Mouse (Mus musculus): ENCODE measurements around the gene Sim1.

Sim1 gene

GRCm38 (mm10) chr10:50894170-50894991, at the start of gene Sim1:
TSS of gene Sim1 (plus strand) at chr10:50894754.
- no peak for DNase-seq (ENCODE audit: low read depth)

GRCm38 (mm10) chr10:50868202-50868601, 26.4 kb upstream of the Sim1 start:
- no peak for DNase-seq (ENCODE audit: low read depth)

GRCm38 (mm10) chr10:50876952-50877351, 17.6 kb upstream of the Sim1 start:
- DNase-seq (ENCODE audit: low read depth), result peak; percentile 88

GRCm38 (mm10) chr10:50881476-50882069, 13.0 kb upstream of the Sim1 start:
- DNase-seq (ENCODE audit: low read depth), result peak; percentile 43

GRCm38 (mm10) chr10:50882366-50882765, 12.2 kb upstream of the Sim1 start:
- DNase-seq (ENCODE audit: low read depth), result no peak

- DNase-seq (ENCODE audit: low read depth), result no peak
Observed at GRCm38 (mm10) chr10:50886305-50886704, 8.2 kb upstream of the Sim1 start.

- DNase-seq (ENCODE audit: low read depth), result no peak
Observed at GRCm38 (mm10) chr10:50890621-50891020, 3.9 kb upstream of the Sim1 start.

- no peak for DNase-seq (ENCODE audit: low read depth)
Observed at GRCm38 (mm10) chr10:50891876-50892711, 2.5 kb upstream of the Sim1 start.

GRCm38 (mm10) chr10:50892751-50893320, 1.7 kb upstream of the Sim1 start:
- DNase-seq (ENCODE audit: low read depth), result no peak

GRCm38 (mm10) chr10:50893546-50893945, 1.0 kb upstream of the Sim1 start:
- DNase-seq (ENCODE audit: low read depth), result no peak

- DNase-seq (ENCODE audit: low read depth), result no peak
Observed at GRCm38 (mm10) chr10:50895091-50895790, 687 bp downstream of the Sim1 start.

GRCm38 (mm10) chr10:50895881-50896766, 1.6 kb downstream of the Sim1 start:
- no peak for DNase-seq (ENCODE audit: low read depth)

GRCm38 (mm10) chr10:50896767-50897390, 2.3 kb downstream of the Sim1 start:
- DNase-seq (ENCODE audit: low read depth), result no peak

- peak; percentile 26 for DNase-seq (ENCODE audit: low read depth)
Observed at GRCm38 (mm10) chr10:50897530-50898471, 3.2 kb downstream of the Sim1 start.

- DNase-seq (ENCODE audit: low read depth), result no peak
Observed at GRCm38 (mm10) chr10:50898621-50899020, 4.1 kb downstream of the Sim1 start.

- DNase-seq (ENCODE audit: low read depth), result no peak
Observed at GRCm38 (mm10) chr10:50899846-50900745, 5.5 kb downstream of the Sim1 start.

GRCm38 (mm10) chr10:50900746-50901600, 6.4 kb downstream of the Sim1 start:
- no peak for DNase-seq (ENCODE audit: low read depth)
